Mouse (Mus musculus): ENCODE data around the gene Pnp2. TPM values are rescaled to one million over a fixed set of nuclear protein-coding genes. Genes with fewer than 3 reads are reported as not detected.

The Pnp2 gene
- 0.60 TPM for polyA plus RNA-seq (2014; fragmentation: Illumina TruSeq; extraction: RNeasy Lipid Tissue Mini Kit (QIAGEN cat#74804); ENCODE audit: low read depth, low replicate concordance)

DNA sequence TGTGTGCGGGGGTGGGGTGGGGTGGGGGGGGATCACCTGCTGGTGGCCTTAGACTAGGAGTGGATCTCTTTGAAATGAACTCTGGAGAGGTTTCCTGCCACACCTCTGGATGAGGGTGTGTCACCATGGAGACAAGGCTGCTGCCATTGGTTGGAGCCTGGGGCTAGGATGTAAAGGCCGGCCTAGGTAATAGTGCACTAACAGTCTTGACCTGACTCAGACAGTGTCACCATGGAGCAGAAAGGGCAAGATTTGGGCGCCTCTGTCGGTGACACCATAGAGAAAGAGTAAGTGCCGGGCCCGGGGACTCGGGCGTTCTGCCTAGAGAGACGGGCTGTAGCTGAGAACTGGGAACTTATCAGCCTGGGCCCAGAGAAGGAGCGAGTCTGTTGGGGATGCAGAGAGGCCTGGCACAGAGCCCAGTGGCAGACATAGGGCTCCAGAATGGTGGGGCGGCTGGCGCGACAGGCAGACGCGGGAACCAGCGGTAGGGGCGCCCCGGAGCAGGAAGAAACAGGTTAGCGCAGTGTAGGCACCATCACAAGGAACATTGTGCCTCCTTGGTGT lies at the start of gene Pnp2:
Pnp2 (plus strand) TSS at position 51 of the 567 bp plus-strand sequence.

DNA sequence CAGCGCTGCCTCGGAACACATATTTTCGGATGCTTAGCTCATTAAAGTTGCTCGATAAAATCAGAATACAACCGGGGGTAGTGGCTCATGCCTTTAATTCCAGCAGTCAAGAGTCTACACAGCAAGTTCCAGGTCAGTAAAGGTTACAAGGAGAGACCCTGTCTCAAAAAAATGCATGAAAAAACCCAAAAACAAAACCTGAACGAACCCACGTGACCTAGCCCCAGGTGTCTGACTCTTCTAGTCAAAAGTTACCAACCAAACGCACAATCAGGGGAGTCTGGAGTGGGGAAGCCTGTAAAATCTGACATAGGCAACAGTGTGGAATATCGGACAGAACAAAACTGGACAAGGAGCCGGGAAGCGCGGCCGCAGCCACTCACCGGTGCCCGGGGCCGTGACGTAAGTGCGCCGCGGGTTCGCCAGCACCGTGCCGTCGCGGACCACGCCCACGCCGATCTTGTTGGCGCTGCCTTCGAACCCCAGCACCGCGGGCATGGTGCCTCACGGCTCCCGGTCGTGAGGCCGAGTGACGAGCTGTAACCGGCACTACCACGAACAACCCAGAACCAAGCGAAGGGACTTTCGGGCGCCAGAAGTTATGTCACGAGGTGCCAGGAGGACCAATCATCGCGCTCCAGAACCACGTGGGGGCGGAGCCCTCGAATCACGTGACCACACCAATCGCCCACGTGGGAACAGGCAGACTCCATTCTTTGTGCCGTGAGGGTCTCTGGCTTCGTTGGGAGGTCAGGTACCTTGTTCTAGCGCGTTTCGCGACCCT lies 31.3 kb upstream of the Pnp2 start, which contains the start of the genes Osgep and Apex1:
Osgep (minus strand) TSS at position 613 of the 784 bp plus-strand sequence.
Apex1 (plus strand) TSS at position 688 of the 784 bp plus-strand sequence.

DNA sequence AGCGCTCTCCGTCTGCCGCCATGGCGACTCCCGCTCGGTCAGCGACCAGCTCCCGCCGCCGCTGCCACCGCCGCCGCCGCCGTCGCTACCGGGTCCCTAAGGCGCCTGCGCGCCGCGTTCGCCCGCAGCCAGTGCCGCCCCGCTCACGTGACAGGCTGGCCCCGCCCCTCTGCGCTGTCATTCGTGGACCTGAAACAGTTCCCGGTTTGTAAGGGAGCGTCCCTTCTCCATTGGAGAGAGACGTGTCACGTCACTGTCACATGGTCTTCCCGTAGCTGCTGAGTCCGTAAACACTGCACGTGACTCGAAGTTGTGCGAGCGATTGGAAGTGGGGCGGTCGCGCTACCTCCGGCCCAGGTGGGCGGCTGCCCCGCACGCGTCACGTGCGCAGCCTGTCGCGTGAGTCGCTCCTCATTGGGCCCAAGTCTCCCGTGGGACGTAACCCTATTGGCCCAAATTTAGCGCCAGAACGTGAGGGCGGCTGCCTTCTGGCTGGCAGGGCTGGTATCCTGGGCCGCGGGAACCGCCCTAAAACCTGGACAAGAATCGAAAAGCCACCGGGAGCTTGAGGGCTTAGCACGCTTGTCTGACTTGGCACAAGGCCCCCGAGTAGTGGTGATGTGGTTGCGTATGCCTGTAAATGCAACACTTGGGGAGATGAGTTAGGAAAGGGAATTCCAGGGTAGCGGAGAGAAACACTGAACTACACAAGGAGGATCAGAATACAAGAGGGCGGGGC lies 24.9 kb upstream of the Pnp2 start, which contains the start of the genes Pip4p1 and Pnp:
Pip4p1 (minus strand) TSS at position 103 of the 739 bp plus-strand sequence.
Pnp (plus strand) TSS at position 329 of the 739 bp plus-strand sequence.

DNA sequence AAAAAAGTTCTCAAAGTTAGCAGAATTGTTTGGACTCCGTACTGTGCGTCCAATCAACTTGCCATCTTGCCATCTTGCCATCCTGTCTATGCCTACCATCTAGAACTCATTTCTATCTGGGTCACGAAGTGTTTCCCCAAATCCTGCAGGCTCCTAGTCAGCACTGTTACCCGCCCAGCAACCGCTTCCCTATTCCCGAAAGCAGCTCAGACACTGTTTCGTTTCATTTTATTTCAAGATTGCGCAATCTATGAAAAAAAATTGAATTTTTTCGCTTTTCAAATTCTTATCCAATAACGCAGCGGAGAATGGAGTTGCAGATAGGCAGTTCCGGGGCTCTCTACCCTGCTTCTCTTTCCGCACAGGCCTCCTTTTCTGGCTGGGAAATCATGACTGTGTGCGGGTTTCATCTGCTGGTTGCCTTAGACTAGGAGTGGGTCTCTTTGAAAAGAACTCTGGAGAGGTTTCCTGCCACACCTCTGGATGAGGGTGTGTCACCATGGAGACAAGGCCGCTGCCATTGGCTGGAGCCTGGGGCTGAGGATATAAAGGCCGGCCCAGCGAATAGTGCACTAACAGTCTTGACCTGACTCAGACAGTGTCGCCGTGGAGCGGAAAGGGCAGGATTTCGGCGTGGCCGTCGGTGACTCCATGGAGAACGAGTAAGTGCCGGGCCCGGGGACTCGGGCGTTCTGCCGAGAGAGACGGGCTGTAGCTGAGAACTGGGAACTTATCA lies 11.7 kb upstream of the Pnp2 start, which contains the start of gene Gm49342:
Gm49342 (plus strand) TSS at position 586 of the 736 bp plus-strand sequence.

GRCm38 (mm10) chr14:51007152-51007801 lies 51.5 kb downstream of the Pnp2 start, which contains the start of gene Rnase10:
Gene Rnase10, plus strand, starts transcription at chr14:51007751.

Other genes starting within 250 kb of the Pnp2 start
- gene Olfr748, start 248.6 kb upstream of the Pnp2 start, polyA plus RNA-seq (2014; fragmentation: Illumina TruSeq; extraction: RNeasy Lipid Tissue Mini Kit (QIAGEN cat#74804); ENCODE audit: low read depth, low replicate concordance), result not detected
- gene Olfr749, start 210.9 kb upstream of the Pnp2 start, polyA plus RNA-seq (2014; fragmentation: Illumina TruSeq; extraction: RNeasy Lipid Tissue Mini Kit (QIAGEN cat#74804); ENCODE audit: low read depth, low replicate concordance), result not detected
- gene Ttc5, start 170.5 kb upstream of the Pnp2 start, polyA plus RNA-seq (2014; fragmentation: Illumina TruSeq; extraction: RNeasy Lipid Tissue Mini Kit (QIAGEN cat#74804); ENCODE audit: low read depth, low replicate concordance), result 14.7 TPM
- gene Ccnb1ip1, start 148.3 kb upstream of the Pnp2 start, polyA plus RNA-seq (2014; fragmentation: Illumina TruSeq; extraction: RNeasy Lipid Tissue Mini Kit (QIAGEN cat#74804); ENCODE audit: low read depth, low replicate concordance), result not detected
- gene Parp2, start 148.2 kb upstream of the Pnp2 start, polyA plus RNA-seq (2014; fragmentation: Illumina TruSeq; extraction: RNeasy Lipid Tissue Mini Kit (QIAGEN cat#74804); ENCODE audit: low read depth, low replicate concordance), result 27.9 TPM
- 11.9 TPM for gene Tep1, start 85.4 kb upstream of the Pnp2 start, polyA plus RNA-seq (2014; fragmentation: Illumina TruSeq; extraction: RNeasy Lipid Tissue Mini Kit (QIAGEN cat#74804); ENCODE audit: low read depth, low replicate concordance)
- gene Klhl33, start 58.5 kb upstream of the Pnp2 start, polyA plus RNA-seq (2014; fragmentation: Illumina TruSeq; extraction: RNeasy Lipid Tissue Mini Kit (QIAGEN cat#74804); ENCODE audit: low read depth, low replicate concordance), result 25.9 TPM
- 91.8 TPM for gene Osgep, start 31.1 kb upstream of the Pnp2 start, polyA plus RNA-seq (2014; fragmentation: Illumina TruSeq; extraction: RNeasy Lipid Tissue Mini Kit (QIAGEN cat#74804); ENCODE audit: low read depth, low replicate concordance)
- gene Apex1, start 31.0 kb upstream of the Pnp2 start, polyA plus RNA-seq (2014; fragmentation: Illumina TruSeq; extraction: RNeasy Lipid Tissue Mini Kit (QIAGEN cat#74804); ENCODE audit: low read depth, low replicate concordance), result 31.2 TPM
- 27.1 TPM for gene Pip4p1, start 25.1 kb upstream of the Pnp2 start, polyA plus RNA-seq (2014; fragmentation: Illumina TruSeq; extraction: RNeasy Lipid Tissue Mini Kit (QIAGEN cat#74804); ENCODE audit: low read depth, low replicate concordance)
- gene Pnp, start 24.9 kb upstream of the Pnp2 start, polyA plus RNA-seq (2014; fragmentation: Illumina TruSeq; extraction: RNeasy Lipid Tissue Mini Kit (QIAGEN cat#74804); ENCODE audit: low read depth, low replicate concordance), result 19.7 TPM
- gene Gm49342, start 11.5 kb upstream of the Pnp2 start, polyA plus RNA-seq (2014; fragmentation: Illumina TruSeq; extraction: RNeasy Lipid Tissue Mini Kit (QIAGEN cat#74804); ENCODE audit: low read depth, low replicate concordance), result 15.3 TPM
- gene Rnase10, start 51.8 kb downstream of the Pnp2 start, polyA plus RNA-seq (2014; fragmentation: Illumina TruSeq; extraction: RNeasy Lipid Tissue Mini Kit (QIAGEN cat#74804); ENCODE audit: low read depth, low replicate concordance), result 0.73 TPM
- not detected for gene Rnase9, start 85.9 kb downstream of the Pnp2 start, polyA plus RNA-seq (2014; fragmentation: Illumina TruSeq; extraction: RNeasy Lipid Tissue Mini Kit (QIAGEN cat#74804); ENCODE audit: low read depth, low replicate concordance)
- not detected for gene Rnase11, start 94.2 kb downstream of the Pnp2 start, polyA plus RNA-seq (2014; fragmentation: Illumina TruSeq; extraction: RNeasy Lipid Tissue Mini Kit (QIAGEN cat#74804); ENCODE audit: low read depth, low replicate concordance)
- gene Rnase12, start 101.7 kb downstream of the Pnp2 start, polyA plus RNA-seq (2014; fragmentation: Illumina TruSeq; extraction: RNeasy Lipid Tissue Mini Kit (QIAGEN cat#74804); ENCODE audit: low read depth, low replicate concordance), result not detected
- not detected for gene Olfr750, start 118.4 kb downstream of the Pnp2 start, polyA plus RNA-seq (2014; fragmentation: Illumina TruSeq; extraction: RNeasy Lipid Tissue Mini Kit (QIAGEN cat#74804); ENCODE audit: low read depth, low replicate concordance)
- 92.6 TPM for gene Rnase4, start 135.1 kb downstream of the Pnp2 start, polyA plus RNA-seq (2014; fragmentation: Illumina TruSeq; extraction: RNeasy Lipid Tissue Mini Kit (QIAGEN cat#74804); ENCODE audit: low read depth, low replicate concordance)
- 10.6 TPM for gene Ang, start 135.2 kb downstream of the Pnp2 start, polyA plus RNA-seq (2014; fragmentation: Illumina TruSeq; extraction: RNeasy Lipid Tissue Mini Kit (QIAGEN cat#74804); ENCODE audit: low read depth, low replicate concordance)
- not detected for gene Eddm3b, start 158.4 kb downstream of the Pnp2 start, polyA plus RNA-seq (2014; fragmentation: Illumina TruSeq; extraction: RNeasy Lipid Tissue Mini Kit (QIAGEN cat#74804); ENCODE audit: low read depth, low replicate concordance)
- gene Rnase6, start 167.9 kb downstream of the Pnp2 start, polyA plus RNA-seq (2014; fragmentation: Illumina TruSeq; extraction: RNeasy Lipid Tissue Mini Kit (QIAGEN cat#74804); ENCODE audit: low read depth, low replicate concordance), result not detected
- 0.84 TPM for gene Rnase1, start 190.8 kb downstream of the Pnp2 start, polyA plus RNA-seq (2014; fragmentation: Illumina TruSeq; extraction: RNeasy Lipid Tissue Mini Kit (QIAGEN cat#74804); ENCODE audit: low read depth, low replicate concordance)
- gene Rnase2b, start 206.3 kb downstream of the Pnp2 start, polyA plus RNA-seq (2014; fragmentation: Illumina TruSeq; extraction: RNeasy Lipid Tissue Mini Kit (QIAGEN cat#74804); ENCODE audit: low read depth, low replicate concordance), result not detected
- not detected for gene Ang2, start 243.2 kb downstream of the Pnp2 start, polyA plus RNA-seq (2014; fragmentation: Illumina TruSeq; extraction: RNeasy Lipid Tissue Mini Kit (QIAGEN cat#74804); ENCODE audit: low read depth, low replicate concordance)
- not detected for gene Ear14, start 247.4 kb downstream of the Pnp2 start, polyA plus RNA-seq (2014; fragmentation: Illumina TruSeq; extraction: RNeasy Lipid Tissue Mini Kit (QIAGEN cat#74804); ENCODE audit: low read depth, low replicate concordance)

All from heart, adult 10 weeks (tissue).